Mouse (Mus musculus) heart, embryonic 14.5 days (tissue): ENCODE results near the gene D630003M21Rik. TPM values are rescaled to one million over a fixed set of nuclear protein-coding genes. Genes with fewer than 3 reads are reported as not detected.

Experiments
- ATAC-seq: fragments of 200-750 bp; cut with Nextera tagmentation; 2 replicates; pipeline ENCODE4 v1.8.0; 2017; ENCODE audit warnings: low read depth, moderate TSS enrichment; ENCODE audit not compliant: insufficient number of reproducible peaks, insufficient read depth, low FRiP score
- H3K27ac ChIP-seq, 2 experiments: fragments of 200-500 bp in 1 of 2; fragments of 300-500 bp in 1 of 2; sonication (generic) in 1 of 2; replicated peaks in 1 of 2; 2 replicates each; pipeline ENCODE4 v1.5.1; 2012 to 2014; ENCODE audit warnings: low read depth in 2 of 2, low read length in 2 of 2, control low read depth in 1 of 2, mild to moderate bottlenecking in 1 of 2, mixed read lengths in 1 of 2; ENCODE audit not compliant: control insufficient read depth in 1 of 2, insufficient read depth in 1 of 2
- H3K27me3 ChIP-seq: fragments of 300-500 bp; sonication (generic); 2 replicates; pipeline ENCODE4 v1.6.1; 2014; ENCODE audit warnings: mild to moderate bottlenecking, low read length, control low read depth; ENCODE audit not compliant: control insufficient read depth, insufficient read depth
- H3K36me3 ChIP-seq: fragments of 300-500 bp; sonication (generic); 2 replicates; pipeline ENCODE4 v1.6.1; 2014; ENCODE audit warnings: mild to moderate bottlenecking, control low read depth, low read length, mixed read lengths; ENCODE audit not compliant: control insufficient read depth, insufficient read depth
- H3K4me1 ChIP-seq, 2 experiments: fragments of 200-500 bp in 1 of 2; fragments of 300-500 bp in 1 of 2; sonication (generic) in 1 of 2; 2 replicates each; pipeline ENCODE4 v1.6.1; 2012 to 2014; ENCODE audit warnings: low read length in 2 of 2, control low read depth in 1 of 2, mixed read lengths in 1 of 2; ENCODE audit not compliant: control insufficient read depth in 2 of 2, insufficient read depth in 2 of 2
- H3K4me2 ChIP-seq: fragments of 300-500 bp; sonication (generic); 2 replicates; pipeline ENCODE4 v1.6.1; 2014; ENCODE audit warnings: mild to moderate bottlenecking, low read length
- H3K4me3 ChIP-seq, 2 experiments: fragments of 200-500 bp in 1 of 2; fragments of 300-500 bp in 1 of 2; sonication (generic) in 1 of 2; 2 replicates each; pipeline ENCODE4 v1.5.1; 2012 to 2014; ENCODE audit warnings: low read length in 2 of 2, mild to moderate bottlenecking in 2 of 2, control low read depth in 1 of 2, low read depth in 1 of 2, moderate library complexity in 1 of 2; ENCODE audit not compliant: control insufficient read depth in 1 of 2, insufficient read depth in 1 of 2
- H3K9ac ChIP-seq: fragments of 300-500 bp; sonication (generic); 2 replicates; pipeline ENCODE4 v1.6.1; 2014; ENCODE audit warnings: mild to moderate bottlenecking, low read length
- H3K9me3 ChIP-seq: fragments of 300-500 bp; sonication (generic); 2 replicates; pipeline ENCODE4 v1.6.1; 2016; ENCODE audit warnings: low read length, control low read depth; ENCODE audit not compliant: control insufficient read depth
- WGBS: fragments of 180-500 bp; shearing (Covaris S2); extraction: QIAGEN DNeasy Blood & Tissue Kit; methylation state at CpG from one replicate; pipeline ENCODE4 v1.1.7; 2014; 5-methylcytosine and 5-hydroxymethylcytosine counted together
- polyA plus RNA-seq: library from polyadenylated mRNA; unstranded; fragments of >200 nt; fragmentation: Nextera tagmentation; extraction: Ambion mirVana; gene quantifications from 2 replicates; pipeline ENCODE4 v1.2.1, GENCODE M21; 2014

The D630003M21Rik gene
- polyA plus RNA-seq, 1 experiment from 2014 or later: 1.3 TPM

GRCm38 (mm10) chr2:158165776-158166175 lies 63.2 kb downstream of the D630003M21Rik start:
- no peak overlapping the region for H3K27ac ChIP-seq
- H3K36me3 ChIP-seq: no peaks in the 10 kb centered on the region
- no peak overlapping the region for H3K4me3 ChIP-seq
- peaks cover 28 to 38% of the 10 kb centered on the region in 2 experiments for H3K4me1 ChIP-seq
- no peak for ATAC-seq
- H3K4me2 ChIP-seq: no peak overlapping the region
- no peaks in the 10 kb centered on the region for H3K9me3 ChIP-seq
- no peaks in the 10 kb centered on the region for H3K27me3 ChIP-seq
- no peak overlapping the region for H3K9ac ChIP-seq
- 79% methylated on average over 4 of the region's 4 CpGs for WGBS

- H3K9ac ChIP-seq: no peak overlapping the region
- no peak overlapping the region for H3K4me2 ChIP-seq
- no peaks in the 10 kb centered on the region for H3K36me3 ChIP-seq
- peaks cover 20 to 32% of the 10 kb centered on the region in 2 experiments for H3K4me1 ChIP-seq
- H3K4me3 ChIP-seq: no peak overlapping the region
- 82% methylated on average over 6 of the region's 6 CpGs for WGBS
- no peaks in the 10 kb centered on the region for H3K27me3 ChIP-seq
- no peak overlapping the region for H3K27ac ChIP-seq
- H3K9me3 ChIP-seq: no peaks in the 10 kb centered on the region
- ATAC-seq: no peak
Measured at GRCm38 (mm10) chr2:158163034-158163433, 66.0 kb downstream of the D630003M21Rik start.

GRCm38 (mm10) chr2:158161761-158162160 lies 67.3 kb downstream of the D630003M21Rik start:
- H3K4me1 ChIP-seq: peaks cover 11 to 24% of the 10 kb centered on the region in 2 experiments
- H3K4me3 ChIP-seq: no peak overlapping the region
- no peak overlapping the region for H3K4me2 ChIP-seq
- H3K36me3 ChIP-seq: no peaks in the 10 kb centered on the region
- H3K27me3 ChIP-seq: no peaks in the 10 kb centered on the region
- H3K27ac ChIP-seq: no peak overlapping the region
- no peak for ATAC-seq
- 81% methylated on average over 6 of the region's 6 CpGs for WGBS
- no peaks in the 10 kb centered on the region for H3K9me3 ChIP-seq
- no peak overlapping the region for H3K9ac ChIP-seq

- Histone ChIP-seq H3K9me3 (no peaks in the 10 kb centered on the region), H3K4me3 (peak overlapping the region; percentile 22 to 23; a peak in 3 of 4 replicates)
- 10% methylated on average over 7 of the region's 7 CpGs for WGBS
Measured at GRCm38 (mm10) chr2:158159376-158160235, 69.4 kb downstream of the D630003M21Rik start.

GRCm38 (mm10) chr2:158157654-158158053 lies 71.4 kb downstream of the D630003M21Rik start:
- Histone ChIP-seq H3K9ac (no peak overlapping the region), H3K4me1 (peaks cover 17 to 35% of the 10 kb centered on the region in 2 experiments), H3K27ac (no peak overlapping the region), H3K36me3 (no peaks in the 10 kb centered on the region), H3K27me3 (no peaks in the 10 kb centered on the region), H3K9me3 (no peaks in the 10 kb centered on the region), H3K4me3 (no peak overlapping the region), H3K4me2 (no peak overlapping the region)
- ATAC-seq: no peak
- 74% methylated on average over 8 of the region's 8 CpGs for WGBS

More at GRCm38 (mm10) chr2:158159376-158160235, 69.4 kb downstream of the D630003M21Rik start:
- Histone ChIP-seq H3K4me2 (peak overlapping the region; percentile 66), H3K4me1 (peaks cover 10 to 22% of the 10 kb centered on the region in 2 experiments), H3K9ac (peak overlapping the region; percentile 70), H3K27ac (peak overlapping the region; percentile 70 to 82), H3K36me3 (no peaks in the 10 kb centered on the region), H3K27me3 (no peaks in the 10 kb centered on the region)
- peak; percentile 70 for ATAC-seq

- 86% methylated on average over 9 of the region's 9 CpGs for WGBS
- H3K9ac ChIP-seq: no peak overlapping the region
- H3K4me2 ChIP-seq: no peak overlapping the region
- no peaks in the 10 kb centered on the region for H3K36me3 ChIP-seq
- H3K27ac ChIP-seq: no peak overlapping the region
- ATAC-seq: no peak
- no peaks in the 10 kb centered on the region for H3K9me3 ChIP-seq
- H3K4me1 ChIP-seq: peaks cover 17 to 34% of the 10 kb centered on the region in 2 experiments
- H3K27me3 ChIP-seq: no peaks in the 10 kb centered on the region
- H3K4me3 ChIP-seq: no peak overlapping the region
Measured at GRCm38 (mm10) chr2:158156487-158156886, 72.5 kb downstream of the D630003M21Rik start.

GRCm38 (mm10) chr2:158155615-158156014 lies 73.4 kb downstream of the D630003M21Rik start:
- H3K27me3 ChIP-seq: no peaks in the 10 kb centered on the region
- ATAC-seq: no peak
- no peak overlapping the region for H3K27ac ChIP-seq
- H3K9me3 ChIP-seq: peaks cover 6% of the 10 kb centered on the region; the same call in 1 of the 2 replicates
- peaks cover 15 to 34% of the 10 kb centered on the region in 2 experiments for H3K4me1 ChIP-seq
- no peaks in the 10 kb centered on the region for H3K36me3 ChIP-seq
- H3K9ac ChIP-seq: no peak overlapping the region
- no peak overlapping the region for H3K4me3 ChIP-seq
- 74% methylated on average over 2 of the region's 2 CpGs for WGBS
- H3K4me2 ChIP-seq: no peak overlapping the region
